Mouse (Mus musculus): ENCODE measurements around the gene Hhat. TPM values are rescaled to one million over a fixed set of nuclear protein-coding genes. Genes with fewer than 3 reads are reported as not detected.

Gene Hhat
- total and polyA plus RNA-seq, 3 experiments = 1.6 to 2.8 (median 2.1) TPM

DNA sequence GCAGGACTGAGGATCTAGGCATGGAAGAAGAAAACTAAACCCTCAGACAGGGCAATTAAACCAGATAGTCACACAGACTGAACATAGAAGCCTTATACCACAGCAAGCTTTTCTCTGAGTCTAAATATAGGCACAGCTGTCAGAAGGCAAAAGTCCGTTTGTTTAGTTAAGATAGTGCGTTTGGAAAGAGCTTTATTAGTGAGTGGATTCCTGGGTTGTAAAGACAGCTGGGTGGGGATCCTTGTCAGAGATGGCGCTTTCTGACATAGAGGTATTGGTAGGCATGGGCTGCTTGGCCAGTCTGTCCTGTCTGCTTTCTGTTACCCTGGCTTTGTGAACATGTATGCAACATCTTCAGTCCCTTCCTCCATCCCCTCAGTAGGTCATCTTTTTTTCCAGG lies 314.0 kb downstream of the Hhat start:
- peaks cover 1% of the 10 kb centered on the region; the same call in 1 of the 2 replicates for H3K4me1 ChIP-seq (ENCODE audit: control insufficient read depth, insufficient read depth, low read length)
- H3K79me2 ChIP-seq (replicated peaks; ENCODE audit: control insufficient read depth, insufficient read depth, low read length) = no peaks in the 10 kb centered on the region
- no peak overlapping the region for H3K27ac ChIP-seq
- H3K36me3 ChIP-seq (ENCODE audit: control insufficient read depth, insufficient read depth, low read length) = no peaks in the 10 kb centered on the region
- TF ChIP-seq POLR2A (IDR thresholded peaks at IDR 0.05; ENCODE audit: insufficient read depth, low read depth, low read length) (no peak), CTCF (IDR thresholded peaks at IDR 0.05) (no peak), EP300 (IDR thresholded peaks at IDR 0.05; ENCODE audit: insufficient read depth, low read depth, low read length) (no peak)
- 28% methylated on average over 3 of the region's 3 CpGs for WGBS
- no peak overlapping the region for H3K9ac ChIP-seq (ENCODE audit: low read depth, low read length)
- no peak overlapping the region for H3K4me3 ChIP-seq
- H3K27me3 ChIP-seq (ENCODE audit: control insufficient read depth, insufficient read depth, low read length) = no peaks in the 10 kb centered on the region
- DNase-seq = no peak
- intact Hi-C loops (cut with DNase I) = no loop called here

DNA sequence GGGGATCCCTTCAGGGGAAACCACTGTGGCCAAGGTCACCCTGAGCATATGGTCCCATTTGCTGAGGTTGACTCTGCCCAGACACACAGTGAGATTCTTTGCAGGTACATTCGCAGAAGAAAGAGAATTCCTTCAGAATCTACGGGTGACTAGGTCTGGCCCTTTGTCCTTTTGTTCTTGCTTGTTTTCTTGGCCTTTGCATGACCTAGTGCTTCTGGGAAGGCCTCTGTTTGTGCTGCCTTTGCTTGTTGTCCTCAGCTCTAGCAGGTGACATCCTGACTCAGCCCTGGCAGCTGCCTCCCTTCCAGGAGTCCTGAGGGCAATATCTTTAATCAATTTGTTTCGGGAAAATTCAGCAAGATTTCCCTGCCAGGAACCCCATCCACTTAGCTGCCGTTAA lies 316.0 kb downstream of the Hhat start:
- no peak overlapping the region for H3K9ac ChIP-seq (ENCODE audit: low read depth, low read length)
- WGBS = 50% methylated on average over 4 of the region's 4 CpGs
- H3K4me3 ChIP-seq = no peak overlapping the region
- no peaks in the 10 kb centered on the region for H3K79me2 ChIP-seq (replicated peaks; ENCODE audit: control insufficient read depth, insufficient read depth, low read length)
- H3K4me1 ChIP-seq (ENCODE audit: control insufficient read depth, insufficient read depth, low read length) = peaks cover 1% of the 10 kb centered on the region; the same call in 1 of the 2 replicates
- H3K27ac ChIP-seq = no peak overlapping the region
- intact Hi-C loops (cut with DNase I) = no loop called here
- no peak for TF ChIP-seq EP300 (IDR thresholded peaks at IDR 0.05; ENCODE audit: insufficient read depth, low read depth, low read length)
- no peak for TF ChIP-seq CTCF (IDR thresholded peaks at IDR 0.05)
- no peak for TF ChIP-seq POLR2A (IDR thresholded peaks at IDR 0.05; ENCODE audit: insufficient read depth, low read depth, low read length)
- DNase-seq = no peak
- H3K36me3 ChIP-seq (ENCODE audit: control insufficient read depth, insufficient read depth, low read length) = no peaks in the 10 kb centered on the region
- no peaks in the 10 kb centered on the region for H3K27me3 ChIP-seq (ENCODE audit: control insufficient read depth, insufficient read depth, low read length)

- H3K4me1 ChIP-seq (ENCODE audit: control insufficient read depth, insufficient read depth, low read length) = peaks cover 1% of the 10 kb centered on the region; the same call in 1 of the 2 replicates
- no peaks in the 10 kb centered on the region for H3K36me3 ChIP-seq (ENCODE audit: control insufficient read depth, insufficient read depth, low read length)
- TF ChIP-seq EP300 (IDR thresholded peaks at IDR 0.05; ENCODE audit: insufficient read depth, low read depth, low read length) = no peak
- TF ChIP-seq CTCF (IDR thresholded peaks at IDR 0.05) = no peak
- no peak for TF ChIP-seq POLR2A (IDR thresholded peaks at IDR 0.05; ENCODE audit: insufficient read depth, low read depth, low read length)
- H3K27ac ChIP-seq = no peak overlapping the region
- H3K27me3 ChIP-seq (ENCODE audit: control insufficient read depth, insufficient read depth, low read length) = no peaks in the 10 kb centered on the region
- no peak for DNase-seq
- no peak overlapping the region for H3K9ac ChIP-seq (ENCODE audit: low read depth, low read length)
- WGBS = 29% methylated on average over 1 of the region's 1 CpGs
- H3K4me3 ChIP-seq = no peak overlapping the region
- intact Hi-C loops (cut with DNase I) = no loop called here
- H3K79me2 ChIP-seq (replicated peaks; ENCODE audit: control insufficient read depth, insufficient read depth, low read length) = no peaks in the 10 kb centered on the region
Observed at GRCm38 (mm10) chr1:192454501-192454900, 316.5 kb downstream of the Hhat start.

DNA sequence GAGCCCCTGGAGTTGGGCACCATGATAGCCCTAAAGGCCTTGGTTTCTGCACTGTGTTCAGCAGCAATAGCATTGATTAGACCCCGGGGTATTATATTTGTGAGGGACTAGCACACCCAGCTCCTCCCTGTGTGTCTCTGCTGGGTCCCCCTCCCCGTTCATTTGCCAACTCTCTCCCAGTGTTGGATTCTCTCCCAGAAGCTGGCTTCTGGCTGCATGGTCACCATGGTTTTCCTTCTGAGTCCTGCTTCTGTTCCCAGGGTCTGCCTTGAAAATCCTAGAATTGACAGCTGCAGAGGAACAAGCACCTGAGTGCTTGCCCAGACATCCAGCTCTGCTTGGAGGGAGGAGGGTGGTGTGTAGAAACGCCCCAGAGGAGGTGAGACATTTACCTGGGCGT lies 319.3 kb downstream of the Hhat start:
- 70% methylated on average over 4 of the region's 4 CpGs for WGBS
- no peak for TF ChIP-seq EP300 (IDR thresholded peaks at IDR 0.05; ENCODE audit: insufficient read depth, low read depth, low read length)
- TF ChIP-seq POLR2A (IDR thresholded peaks at IDR 0.05; ENCODE audit: insufficient read depth, low read depth, low read length) = no peak
- no peak for TF ChIP-seq CTCF (IDR thresholded peaks at IDR 0.05)

DNA sequence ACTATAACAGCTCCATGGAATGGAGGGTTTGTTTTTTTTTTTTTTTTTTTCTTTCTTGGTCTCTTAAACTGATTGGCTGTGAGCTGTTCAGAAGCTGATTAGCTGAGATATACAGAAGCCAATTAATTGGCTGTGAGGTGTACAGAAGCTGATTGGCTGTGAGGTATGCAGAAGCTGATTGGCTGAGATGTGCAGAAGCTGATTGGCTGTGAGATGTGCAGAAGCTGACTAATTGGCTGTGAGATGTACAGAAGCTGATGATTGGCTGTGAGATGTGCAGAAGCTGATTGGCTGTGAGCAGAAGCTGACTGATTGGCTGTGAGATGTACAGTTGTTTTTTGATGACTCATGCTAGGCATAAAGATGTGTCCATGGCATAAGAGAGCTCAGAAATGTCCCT lies 320.6 kb downstream of the Hhat start:
- Histone ChIP-seq H3K9ac (ENCODE audit: low read depth, low read length) (no peak overlapping the region), H3K27me3 (ENCODE audit: control insufficient read depth, insufficient read depth, low read length) (no peaks in the 10 kb centered on the region), H3K4me3 (no peak overlapping the region), H3K79me2 (replicated peaks; ENCODE audit: control insufficient read depth, insufficient read depth, low read length) (no peaks in the 10 kb centered on the region), H3K36me3 (ENCODE audit: control insufficient read depth, insufficient read depth, low read length) (no peaks in the 10 kb centered on the region), H3K4me1 (ENCODE audit: control insufficient read depth, insufficient read depth, low read length) (no peaks in the 10 kb centered on the region; the same call in 1 of the 2 replicates), H3K27ac (no peak overlapping the region)
- intact Hi-C loops (cut with DNase I) = no loop called here
- no peak for DNase-seq
- no peak for TF ChIP-seq CTCF (IDR thresholded peaks at IDR 0.05)
- TF ChIP-seq POLR2A (IDR thresholded peaks at IDR 0.05; ENCODE audit: insufficient read depth, low read depth, low read length) = no peak
- TF ChIP-seq EP300 (IDR thresholded peaks at IDR 0.05; ENCODE audit: insufficient read depth, low read depth, low read length) = no peak

More for the DNA sequence above, 319.3 kb downstream of the Hhat start:
- Histone ChIP-seq H3K9ac (ENCODE audit: low read depth, low read length) (no peak overlapping the region), H3K27ac (no peak overlapping the region), H3K27me3 (ENCODE audit: control insufficient read depth, insufficient read depth, low read length) (no peaks in the 10 kb centered on the region), H3K4me3 (no peak overlapping the region), H3K79me2 (replicated peaks; ENCODE audit: control insufficient read depth, insufficient read depth, low read length) (no peaks in the 10 kb centered on the region), H3K36me3 (ENCODE audit: control insufficient read depth, insufficient read depth, low read length) (no peaks in the 10 kb centered on the region), H3K4me1 (ENCODE audit: control insufficient read depth, insufficient read depth, low read length) (peaks cover 1% of the 10 kb centered on the region; the same call in 1 of the 2 replicates)
- DNase-seq = no peak
- intact Hi-C loops (cut with DNase I) = no loop called here

DNA sequence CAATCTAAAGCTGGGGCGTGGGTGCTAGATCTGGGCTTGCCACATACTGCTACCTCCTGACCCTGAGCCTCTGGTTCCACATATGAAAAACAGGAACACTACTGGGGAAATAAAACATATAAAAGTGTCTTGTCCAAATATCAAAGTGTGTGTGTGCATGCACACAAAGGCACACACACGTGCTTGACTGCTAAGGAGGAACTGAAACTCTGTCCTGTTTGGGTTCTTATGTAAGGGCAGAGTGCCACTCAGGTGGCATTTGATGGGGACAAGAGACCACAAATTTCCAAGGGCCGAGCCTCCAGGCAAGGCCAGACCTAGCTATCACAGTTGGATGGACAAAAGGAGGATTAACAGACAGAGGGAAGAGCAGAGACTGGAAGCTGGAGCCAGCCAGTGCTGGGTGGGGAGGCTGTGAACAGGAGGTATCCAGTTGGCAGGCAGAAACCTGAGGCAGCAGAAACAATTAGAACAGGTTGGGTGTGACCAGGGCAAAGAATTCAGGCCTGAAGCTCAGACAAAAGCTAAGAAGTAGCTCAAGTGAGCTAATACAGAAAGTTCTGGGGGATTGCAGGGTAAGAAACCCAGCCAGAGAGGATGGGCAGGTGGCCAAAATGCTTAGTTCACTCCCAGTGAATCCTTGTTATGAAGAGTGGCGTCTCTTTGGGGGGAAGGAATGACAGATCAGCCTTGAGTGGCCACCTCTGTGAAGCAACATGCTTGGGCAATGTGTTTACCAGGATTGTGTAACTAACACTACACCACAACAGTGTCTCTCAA lies 321.3 kb downstream of the Hhat start:
- H3K9ac ChIP-seq (ENCODE audit: low read depth, low read length) = no peak overlapping the region
- intact Hi-C loops (cut with DNase I) = no loop called here
- WGBS = 54% methylated on average over 4 of the region's 4 CpGs
- H3K27ac ChIP-seq = no peak overlapping the region
- TF ChIP-seq CTCF (IDR thresholded peaks at IDR 0.05) (no peak), POLR2A (IDR thresholded peaks at IDR 0.05; ENCODE audit: insufficient read depth, low read depth, low read length) (no peak), EP300 (IDR thresholded peaks at IDR 0.05; ENCODE audit: insufficient read depth, low read depth, low read length) (no peak)
- no peak for DNase-seq
- H3K79me2 ChIP-seq (replicated peaks; ENCODE audit: control insufficient read depth, insufficient read depth, low read length) = no peaks in the 10 kb centered on the region
- H3K4me1 ChIP-seq (ENCODE audit: control insufficient read depth, insufficient read depth, low read length) = peaks cover 5% of the 10 kb centered on the region
- H3K4me3 ChIP-seq = no peak overlapping the region
- H3K27me3 ChIP-seq (ENCODE audit: control insufficient read depth, insufficient read depth, low read length) = no peaks in the 10 kb centered on the region
- H3K36me3 ChIP-seq (ENCODE audit: control insufficient read depth, insufficient read depth, low read length) = no peaks in the 10 kb centered on the region
